Mouse (Mus musculus): ENCODE data around the gene Hist1h2bg.
"Not testable (repeated sequence)": the region's sequence is repeated elsewhere in the genome, so short reads cannot be mapped to it uniquely, and the experiment has no call there.

The Hist1h2bg gene

GRCm38 (mm10) chr13:23538249-23538648, 32.9 kb upstream of the Hist1h2bg start:
- no peak for DNase-seq (ENCODE audit: low spot score in 2 of 2)

GRCm38 (mm10) chr13:23539821-23540220, 31.4 kb upstream of the Hist1h2bg start:
- not testable (repeated sequence) for DNase-seq (ENCODE audit: low spot score in 2 of 2)

DNA sequence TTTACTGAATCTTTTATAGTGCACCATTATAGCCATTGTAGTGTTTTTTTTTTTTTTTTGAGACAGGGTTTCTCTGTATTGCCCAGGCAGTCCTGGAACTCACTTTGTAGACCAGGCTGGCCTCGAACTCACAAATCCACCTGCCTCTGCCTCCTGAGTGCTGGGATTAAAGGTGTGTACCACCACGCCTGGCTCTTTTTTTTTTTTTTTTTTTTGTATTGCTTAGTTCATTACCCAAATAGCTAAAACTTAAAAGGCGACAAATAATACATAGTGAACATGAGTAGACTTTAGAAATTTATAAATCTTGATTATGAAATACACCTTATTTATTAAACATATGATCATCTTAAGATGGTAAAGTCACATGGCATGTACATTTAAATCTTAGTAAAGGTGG, 29.7 kb upstream of the Hist1h2bg start:
- DNase-seq (ENCODE audit: low spot score in 2 of 2) = no peak

DNA sequence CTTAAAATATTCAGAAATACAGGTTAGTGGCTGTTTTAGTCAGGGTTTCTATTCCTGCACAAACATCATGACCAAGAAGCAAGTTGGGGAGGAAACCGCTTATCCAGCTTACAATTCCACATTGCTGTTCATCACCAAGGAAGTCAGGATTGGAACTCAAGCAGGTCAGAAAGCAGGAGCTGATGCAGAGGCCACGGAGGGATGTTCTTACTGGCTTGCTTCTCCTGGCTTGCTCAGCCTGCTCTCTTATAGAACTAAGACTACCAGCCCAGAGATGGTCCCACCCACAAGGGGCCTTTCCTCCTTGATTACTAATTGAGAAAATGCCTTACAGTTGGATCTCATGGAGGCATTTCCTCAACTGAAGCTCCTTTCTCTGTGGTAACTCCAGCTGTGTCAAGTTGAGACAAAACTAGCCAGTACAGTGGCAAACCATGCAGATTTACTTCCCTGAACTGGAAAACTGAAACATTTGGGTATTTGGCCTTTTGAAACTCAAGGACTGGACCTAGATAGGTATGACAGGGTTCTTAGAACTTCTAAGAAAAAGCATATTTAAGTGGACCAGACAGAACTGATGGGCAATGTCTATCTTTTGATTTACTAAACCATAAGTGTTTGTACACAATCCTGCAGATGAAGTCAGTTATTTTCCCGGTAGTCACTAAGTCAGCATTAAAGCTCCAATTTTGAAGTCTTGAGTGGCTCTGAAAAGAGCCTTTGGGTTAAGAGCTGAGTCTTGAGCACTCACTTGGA, 28.8 kb upstream of the Hist1h2bg start:
- not testable (repeated sequence) for DNase-seq (ENCODE audit: low spot score in 2 of 2)

DNA sequence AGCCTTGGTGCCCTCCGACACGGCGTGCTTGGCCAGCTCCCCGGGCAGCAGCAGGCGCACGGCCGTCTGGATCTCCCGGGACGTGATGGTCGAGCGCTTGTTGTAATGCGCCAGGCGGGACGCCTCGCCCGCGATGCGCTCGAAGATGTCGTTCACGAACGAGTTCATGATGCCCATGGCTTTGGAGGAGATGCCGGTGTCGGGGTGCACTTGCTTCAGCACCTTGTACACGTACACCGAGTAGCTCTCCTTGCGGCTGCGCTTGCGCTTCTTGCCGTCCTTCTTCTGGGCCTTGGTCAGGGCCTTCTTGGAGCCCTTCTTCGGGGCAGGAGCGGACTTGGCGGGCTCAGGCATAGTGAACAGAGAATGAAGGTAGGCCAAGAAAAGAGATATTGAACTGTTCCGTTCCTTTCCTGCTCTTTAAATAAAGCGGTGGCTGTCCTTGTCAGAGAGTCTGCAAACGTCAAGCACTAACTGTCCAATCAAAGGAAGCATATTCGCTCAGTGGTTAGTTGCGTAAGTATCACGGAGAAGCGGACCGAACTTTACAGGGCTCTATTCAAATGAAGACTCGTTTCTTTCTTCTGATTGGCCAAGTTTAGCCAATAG, 28.1 kb upstream of the Hist1h2bg start, which contains the start of gene Hist1h2bh:
TSS of gene Hist1h2bh (minus strand) at position 394 of the 609 bp plus-strand sequence.
- DNase-seq (ENCODE audit: low spot score in 2 of 2) = peak; percentile 87 to 92

DNA sequence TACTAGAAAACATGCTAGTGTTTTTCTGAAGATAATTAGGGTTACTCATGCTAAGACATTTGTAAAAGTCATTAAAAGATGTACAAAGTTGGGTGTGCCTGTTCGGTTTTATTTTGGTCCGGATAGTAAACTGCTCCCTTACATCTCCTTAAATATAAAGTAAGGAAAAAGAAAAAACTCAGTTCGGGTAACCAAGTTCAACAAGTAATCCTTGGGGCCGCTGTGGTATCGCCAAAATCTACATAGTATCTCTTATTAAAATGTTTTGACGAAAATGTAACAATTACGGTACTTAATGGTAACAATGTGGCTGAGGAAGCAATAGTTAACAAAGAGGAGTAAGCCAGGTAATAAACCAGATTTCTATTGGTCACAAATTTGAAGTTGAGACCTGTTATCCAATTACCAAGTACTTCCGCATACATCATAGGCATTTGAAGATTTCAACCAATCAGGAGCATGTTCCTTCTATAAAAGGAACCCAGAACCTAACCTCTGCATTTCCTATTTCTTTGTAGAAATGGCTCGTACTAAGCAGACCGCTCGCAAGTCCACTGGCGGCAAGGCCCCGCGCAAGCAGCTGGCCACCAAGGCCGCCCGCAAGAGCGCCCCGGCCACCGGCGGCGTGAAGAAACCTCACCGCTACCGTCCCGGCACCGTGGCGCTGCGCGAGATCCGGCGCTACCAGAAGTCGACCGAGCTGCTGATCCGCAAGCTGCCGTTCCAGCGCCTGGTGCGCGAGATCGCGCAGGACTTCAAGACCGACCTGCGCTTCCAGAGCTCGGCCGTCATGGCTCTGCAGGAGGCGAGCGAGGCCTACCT, 27.0 kb upstream of the Hist1h2bg start, which contains the start of gene Hist1h3f:
TSS of gene Hist1h3f (plus strand) at position 88 of the 822 bp plus-strand sequence.
- DNase-seq (ENCODE audit: low spot score in 2 of 2) = peak; percentile 80 to 88

- DNase-seq (ENCODE audit: low spot score in 2 of 2) = not testable (repeated sequence)
Observed at GRCm38 (mm10) chr13:23544787-23545120, 26.4 kb upstream of the Hist1h2bg start.

DNA sequence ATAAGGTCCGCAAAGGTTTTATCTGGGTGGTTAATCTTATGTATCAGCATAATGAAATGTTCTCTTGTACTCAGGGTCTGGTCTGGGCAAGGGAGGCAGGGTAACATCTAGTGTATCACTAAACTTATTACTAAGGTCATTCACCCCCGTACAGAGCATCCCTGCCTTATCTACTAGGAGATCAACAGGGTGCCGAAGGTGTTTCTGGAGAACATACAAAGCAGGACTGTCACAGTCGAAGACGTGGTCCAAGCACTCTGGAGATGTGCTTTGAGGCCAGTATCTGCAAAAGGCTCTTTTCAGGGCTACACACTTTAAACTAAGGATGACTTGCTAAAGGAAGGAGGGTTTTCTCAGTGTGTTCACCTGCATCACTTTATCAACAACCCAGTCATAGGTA, 24.5 kb upstream of the Hist1h2bg start:
- no peak for DNase-seq (ENCODE audit: low spot score in 2 of 2)

DNA sequence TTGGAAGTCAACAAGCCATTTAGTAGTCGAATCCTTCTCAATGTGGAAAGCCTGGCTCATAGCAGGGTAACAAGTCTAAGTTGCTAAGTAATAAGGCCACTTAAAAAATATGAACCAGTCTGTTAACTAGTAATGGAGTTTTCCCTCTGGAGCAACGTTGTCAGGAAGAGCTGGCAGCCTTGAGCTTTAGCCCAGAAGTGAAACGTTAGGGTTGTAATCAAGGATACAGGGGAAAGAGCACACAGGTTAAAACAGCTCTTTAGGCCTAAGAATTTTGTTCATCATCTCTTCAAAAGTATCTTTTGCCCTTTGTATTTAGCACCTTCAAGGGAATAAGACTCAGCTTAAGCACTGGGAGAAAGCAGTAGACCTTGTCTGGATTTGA, 20.4 kb upstream of the Hist1h2bg start:
- no peak for DNase-seq (ENCODE audit: low spot score in 2 of 2)

DNA sequence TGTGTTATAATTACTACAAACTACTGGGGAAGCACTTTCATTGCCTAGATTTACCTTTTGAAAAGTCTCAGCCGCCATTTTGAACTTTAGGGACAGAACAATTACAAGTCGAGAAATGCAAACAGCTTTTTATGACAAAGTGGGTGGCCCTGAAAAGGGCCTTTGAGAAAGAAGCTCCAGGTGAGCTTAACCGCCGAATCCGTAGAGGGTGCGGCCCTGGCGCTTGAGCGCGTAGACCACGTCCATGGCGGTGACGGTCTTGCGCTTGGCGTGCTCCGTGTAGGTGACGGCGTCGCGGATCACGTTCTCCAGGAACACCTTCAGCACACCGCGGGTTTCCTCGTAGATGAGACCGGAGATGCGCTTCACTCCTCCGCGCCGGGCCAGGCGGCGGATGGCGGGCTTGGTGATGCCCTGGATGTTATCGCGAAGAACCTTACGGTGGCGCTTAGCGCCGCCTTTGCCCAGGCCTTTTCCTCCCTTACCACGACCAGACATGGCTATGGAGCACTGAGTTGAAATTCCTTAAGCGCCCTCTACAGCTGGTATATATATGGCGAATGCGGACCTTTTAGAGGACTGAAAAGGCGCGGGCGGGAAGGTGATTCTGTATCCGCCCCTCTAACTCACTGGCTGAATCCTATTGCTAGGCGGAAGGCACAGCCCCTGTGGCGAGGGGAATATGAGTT, 19.9 kb upstream of the Hist1h2bg start, which contains the start of gene Hist1h4f:
TSS of gene Hist1h4f (minus strand) at position 503 of the 689 bp plus-strand sequence.
- DNase-seq (ENCODE audit: low spot score in 2 of 2) = peak; percentile 81 to 89

GRCm38 (mm10) chr13:23551931-23552914, 19.0 kb upstream of the Hist1h2bg start:
- DNase-seq (ENCODE audit: low spot score in 2 of 2) = no peak

DNA sequence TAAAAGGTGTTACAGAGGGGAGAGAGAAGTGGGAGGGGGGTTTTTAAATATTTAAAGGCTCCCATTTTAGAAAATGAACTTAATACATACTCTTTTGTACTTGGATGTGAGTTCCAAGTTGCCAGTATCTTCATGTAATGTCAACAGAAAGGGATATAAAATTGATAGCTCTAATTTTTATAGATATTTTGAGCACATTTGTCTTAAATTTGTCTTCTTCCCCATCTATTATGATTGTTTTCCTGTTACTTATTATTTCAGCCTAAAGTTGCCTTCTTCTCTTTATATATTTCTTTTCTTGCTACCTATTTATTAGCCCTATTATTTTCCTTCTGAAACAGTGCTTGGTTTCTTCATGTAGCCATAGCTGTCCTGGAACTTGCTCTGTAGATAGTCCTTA, 18.2 kb upstream of the Hist1h2bg start, which contains the start of gene Hist1h1d:
TSS of gene Hist1h1d (plus strand) at position 301 of the 400 bp plus-strand sequence.
- DNase-seq (ENCODE audit: low spot score in 2 of 2) = no peak

DNA sequence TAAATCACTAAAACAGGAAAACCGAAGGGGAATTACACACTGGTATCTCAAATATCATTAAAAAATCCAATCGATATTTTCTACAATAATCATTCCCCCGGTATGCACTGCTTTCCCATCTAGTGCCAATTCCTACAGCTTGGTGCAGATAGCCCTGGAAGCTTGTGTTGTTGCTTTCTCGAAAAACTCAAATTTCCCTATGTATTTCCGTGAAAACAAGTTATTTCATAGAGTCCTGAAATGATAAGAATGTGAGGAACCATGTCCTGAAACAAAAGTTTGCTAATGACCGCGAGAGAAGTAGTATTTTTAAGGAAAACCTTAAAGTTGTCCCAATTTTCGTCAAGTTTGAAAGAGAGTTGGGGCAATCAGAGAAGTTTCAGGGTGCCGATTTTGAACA, 16.8 kb upstream of the Hist1h2bg start:
- DNase-seq (ENCODE audit: low spot score in 2 of 2) = no peak

- peak; percentile 87 to 91 for DNase-seq (ENCODE audit: low spot score in 2 of 2)
Observed at GRCm38 (mm10) chr13:23554925-23555838, 16.0 kb upstream of the Hist1h2bg start.

GRCm38 (mm10) chr13:23555839-23556416, 15.3 kb upstream of the Hist1h2bg start:
- DNase-seq (ENCODE audit: low spot score in 2 of 2) = peak; percentile 76 to 82

- DNase-seq (ENCODE audit: low spot score in 2 of 2) = no peak
Observed at GRCm38 (mm10) chr13:23556906-23557305, 14.3 kb upstream of the Hist1h2bg start.

DNA sequence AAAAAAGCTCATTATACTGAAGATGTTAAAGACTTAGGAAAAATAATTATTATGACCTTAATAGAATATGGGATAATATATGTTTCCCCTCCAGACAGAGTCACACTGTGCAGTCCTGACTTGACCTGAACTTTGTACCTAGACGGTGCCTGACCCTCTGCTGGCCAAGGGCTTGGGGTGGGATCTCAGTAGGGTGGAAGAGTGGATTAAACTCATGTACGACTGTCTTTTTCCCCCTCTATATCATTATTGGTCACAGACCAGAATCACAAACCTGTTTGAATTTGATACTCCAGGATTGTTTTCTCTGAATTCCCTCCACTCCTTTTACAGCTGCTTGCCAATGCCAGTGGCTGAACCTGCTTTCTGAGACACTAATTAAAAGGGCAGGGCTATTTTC, 10.5 kb upstream of the Hist1h2bg start:
- DNase-seq (ENCODE audit: low spot score in 2 of 2) = not testable (repeated sequence)

- not testable (repeated sequence) for DNase-seq (ENCODE audit: low spot score in 2 of 2)
Observed at GRCm38 (mm10) chr13:23561531-23561882, 9.7 kb upstream of the Hist1h2bg start.

Data from spleen, postnatal 36 days (tissue).